Mouse (Mus musculus): ENCODE results near the gene Pom121l2.

Gene Pom121l2

GRCm38 (mm10) chr13:21980981-21981802 lies at the start of gene Pom121l2:
Gene Pom121l2 (plus strand): TSS chr13:21981194.
- DNase-seq, result no peak

GRCm38 (mm10) chr13:21931740-21932139 lies 49.3 kb upstream of the Pom121l2 start:
- no peak for DNase-seq

GRCm38 (mm10) chr13:21933626-21934548 lies 47.1 kb upstream of the Pom121l2 start:
- no peak for DNase-seq

- DNase-seq, result peak; percentile 52 to 63
Observed at GRCm38 (mm10) chr13:21934982-21935791, 45.8 kb upstream of the Pom121l2 start.

- no peak for DNase-seq
Observed at GRCm38 (mm10) chr13:21935833-21936232, 45.2 kb upstream of the Pom121l2 start.

GRCm38 (mm10) chr13:21936968-21937367 lies 44.0 kb upstream of the Pom121l2 start:
- DNase-seq, result peak; percentile 48 to 53

GRCm38 (mm10) chr13:21940213-21940612 lies 40.8 kb upstream of the Pom121l2 start:
- DNase-seq, result peak; percentile 60 to 84

GRCm38 (mm10) chr13:21940811-21941321 lies 40.1 kb upstream of the Pom121l2 start:
- DNase-seq, result peak; percentile 72 to 79

GRCm38 (mm10) chr13:21943644-21944043 lies 37.4 kb upstream of the Pom121l2 start:
- DNase-seq, result no peak

GRCm38 (mm10) chr13:21944592-21944925 lies 36.4 kb upstream of the Pom121l2 start:
- no peak for DNase-seq

- DNase-seq, result peak; percentile 65 to 70
Observed at GRCm38 (mm10) chr13:21944926-21945740, 35.9 kb upstream of the Pom121l2 start, which contains the start of gene Zfp184. Gene Zfp184 (plus strand): TSS chr13:21945094.

- DNase-seq, result no peak
Observed at GRCm38 (mm10) chr13:21969269-21969668, 11.7 kb upstream of the Pom121l2 start.

- DNase-seq, result no peak
Observed at GRCm38 (mm10) chr13:21969816-21970215, 11.2 kb upstream of the Pom121l2 start.

GRCm38 (mm10) chr13:21971641-21972040 lies 9.4 kb upstream of the Pom121l2 start:
- no peak for DNase-seq

GRCm38 (mm10) chr13:21974221-21974725 lies 6.7 kb upstream of the Pom121l2 start:
- DNase-seq, result peak; percentile 79 to 89

GRCm38 (mm10) chr13:21974726-21975473 lies 6.1 kb upstream of the Pom121l2 start:
- DNase-seq, result peak; percentile 45 to 71

- no peak for DNase-seq
Observed at GRCm38 (mm10) chr13:21981803-21982193, 804 bp downstream of the Pom121l2 start.

GRCm38 (mm10) chr13:21984486-21984885 lies 3.5 kb downstream of the Pom121l2 start:
- DNase-seq, result no peak

GRCm38 (mm10) chr13:21992550-21992949 lies 11.6 kb downstream of the Pom121l2 start:
- DNase-seq, result no peak

GRCm38 (mm10) chr13:21993957-21994738 lies 13.2 kb downstream of the Pom121l2 start:
- peak in 1 of 2 experiments; percentile 32 for DNase-seq
